Mouse (Mus musculus): ENCODE results near the gene Tram2. TPM values are rescaled to one million over a fixed set of nuclear protein-coding genes. Genes with fewer than 3 reads are reported as not detected.

Gene Tram2
- polyA plus RNA-seq, 1 experiment from 2014 or later, result 2.8 TPM

- peak; percentile 19 for DNase-seq (ENCODE audit: low spot score)
- ATAC-seq (ENCODE audit: low FRiP score), result no peak
- no peaks in the 10 kb centered on the region for H3K36me3 ChIP-seq (replicated peaks; ENCODE audit: control insufficient read depth, insufficient read depth)
- H3K27ac ChIP-seq, result no peak overlapping the region
- WGBS, result 94% methylated on average over 6 of the region's 6 CpGs
- H3K4me3 ChIP-seq (replicated peaks; ENCODE audit: low read length), result no peak overlapping the region
- H3K4me2 ChIP-seq (replicated peaks), result no peak overlapping the region
- no peaks in the 10 kb centered on the region for H3K27me3 ChIP-seq (ENCODE audit: control insufficient read depth, insufficient read depth, low read length)
- no peaks in the 10 kb centered on the region for H3K4me1 ChIP-seq (replicated peaks; ENCODE audit: control insufficient read depth, insufficient read depth, low read length)
- H3K9ac ChIP-seq, result no peak overlapping the region
- H3K9me3 ChIP-seq (ENCODE audit: control insufficient read depth, low read length), result no peaks in the 10 kb centered on the region
Measured at GRCm38 (mm10) chr1:20973389-20973788, 105.6 kb downstream of the Tram2 start.

GRCm38 (mm10) chr1:20969642-20970041 is 109.4 kb downstream of the Tram2 start:
- Histone ChIP-seq H3K27me3 (ENCODE audit: control insufficient read depth, insufficient read depth, low read length) (no peaks in the 10 kb centered on the region), H3K4me1 (replicated peaks; ENCODE audit: control insufficient read depth, insufficient read depth, low read length) (no peaks in the 10 kb centered on the region), H3K36me3 (replicated peaks; ENCODE audit: control insufficient read depth, insufficient read depth) (no peaks in the 10 kb centered on the region), H3K4me2 (replicated peaks) (no peak overlapping the region), H3K27ac (no peak overlapping the region), H3K9me3 (ENCODE audit: control insufficient read depth, low read length) (no peaks in the 10 kb centered on the region), H3K9ac (no peak overlapping the region), H3K4me3 (replicated peaks; ENCODE audit: low read length) (no peak overlapping the region)
- WGBS, result 94% methylated on average over 2 of the region's 2 CpGs
- ATAC-seq (ENCODE audit: low FRiP score) (no peak), DNase-seq (ENCODE audit: low spot score) (no peak)

GRCm38 (mm10) chr1:20954876-20955275 is 124.2 kb downstream of the Tram2 start:
- no peaks in the 10 kb centered on the region; the same call in 1 of the 2 replicates for H3K4me1 ChIP-seq (replicated peaks; ENCODE audit: control insufficient read depth, insufficient read depth, low read length)
- H3K27me3 ChIP-seq (ENCODE audit: control insufficient read depth, insufficient read depth, low read length), result no peaks in the 10 kb centered on the region
- ATAC-seq (ENCODE audit: low FRiP score) (no peak), DNase-seq (ENCODE audit: low spot score) (no peak)
- H3K9me3 ChIP-seq (ENCODE audit: control insufficient read depth, low read length), result no peaks in the 10 kb centered on the region
- no peak overlapping the region for H3K9ac ChIP-seq
- no peaks in the 10 kb centered on the region for H3K36me3 ChIP-seq (replicated peaks; ENCODE audit: control insufficient read depth, insufficient read depth)
- H3K27ac ChIP-seq, result no peak overlapping the region
- 84% methylated on average over 3 of the region's 3 CpGs for WGBS
- H3K4me2 ChIP-seq (replicated peaks), result no peak overlapping the region
- no peak overlapping the region for H3K4me3 ChIP-seq (replicated peaks; ENCODE audit: low read length)

- H3K4me2 ChIP-seq (replicated peaks), result peak overlapping the region; percentile 75
- no peaks in the 10 kb centered on the region for H3K27me3 ChIP-seq (ENCODE audit: control insufficient read depth, insufficient read depth, low read length)
- H3K36me3 ChIP-seq (replicated peaks; ENCODE audit: control insufficient read depth, insufficient read depth), result no peaks in the 10 kb centered on the region
- DNase-seq (ENCODE audit: low spot score), result no peak
- 2% methylated on average over 16 of the region's 16 CpGs for WGBS
- no peaks in the 10 kb centered on the region; the same call in 1 of the 2 replicates for H3K4me1 ChIP-seq (replicated peaks; ENCODE audit: control insufficient read depth, insufficient read depth, low read length)
- peak overlapping the region; percentile 73 for H3K9ac ChIP-seq
- no peaks in the 10 kb centered on the region for H3K9me3 ChIP-seq (ENCODE audit: control insufficient read depth, low read length)
- H3K27ac ChIP-seq, result peak overlapping the region; percentile 80
- H3K4me3 ChIP-seq (replicated peaks; ENCODE audit: low read length), result peak overlapping the region; percentile 51
- no peak; the same call in 1 of the 2 replicates for ATAC-seq (ENCODE audit: low FRiP score)
Measured at GRCm38 (mm10) chr1:20951799-20952198, 127.2 kb downstream of the Tram2 start.

- H3K27ac ChIP-seq, result peak within 1 kb of the TSS; percentile 80
- DNase-seq (ENCODE audit: low spot score) (peak; percentile 93), ATAC-seq (ENCODE audit: low FRiP score) (peak; percentile 98)
- H3K27me3 ChIP-seq (ENCODE audit: control insufficient read depth, insufficient read depth, low read length), result no peaks in the 10 kb centered on the region
- peak within 1 kb of the TSS; percentile 51 for H3K4me3 ChIP-seq (replicated peaks; ENCODE audit: low read length)
- H3K9ac ChIP-seq, result peak within 1 kb of the TSS; percentile 73
- 1% methylated on average over 23 of the region's 23 CpGs for WGBS
- H3K4me2 ChIP-seq (replicated peaks), result peak within 1 kb of the TSS; percentile 75
- no peaks in the 10 kb centered on the region for H3K9me3 ChIP-seq (ENCODE audit: control insufficient read depth, low read length)
- H3K4me1 ChIP-seq (replicated peaks; ENCODE audit: control insufficient read depth, insufficient read depth, low read length), result no peaks in the 10 kb centered on the region; the same call in 1 of the 2 replicates
- no peaks in the 10 kb centered on the region for H3K36me3 ChIP-seq (replicated peaks; ENCODE audit: control insufficient read depth, insufficient read depth)
Measured at GRCm38 (mm10) chr1:20951300-20951763, 127.7 kb downstream of the Tram2 start, which contains the start of gene Efhc1. Efhc1 (plus strand) TSS chr1:20951626.

Other genes with a start within 250 kb of the Tram2 start
- gene Paqr8, start 188.6 kb downstream of the Tram2 start, polyA plus RNA-seq (2014; fragmentation: Nextera tagmentation; extraction: Ambion mirVana), result 39.9 and 43.5 TPM in 2 replicates
- gene Efhc1, start 127.6 kb downstream of the Tram2 start, polyA plus RNA-seq (2014; fragmentation: Nextera tagmentation; extraction: Ambion mirVana), result 3.4 and 3.5 TPM in 2 replicates
- gene Tmem14a, start 139.3 kb upstream of the Tram2 start, polyA plus RNA-seq (2014; fragmentation: Nextera tagmentation; extraction: Ambion mirVana), result 19.5 and 20.0 TPM in 2 replicates
- gene Gsta3, start 161.4 kb upstream of the Tram2 start, polyA plus RNA-seq (2014; fragmentation: Nextera tagmentation; extraction: Ambion mirVana), result 0.51 and 0.61 TPM in 2 replicates